Mouse (Mus musculus) layer of hippocampus, postnatal 25 days (tissue): ENCODE data around the gene Tpr. TPM values are rescaled to one million over a fixed set of nuclear protein-coding genes. Genes with fewer than 3 reads are reported as not detected.

ENCODE experiments used
- DNase-seq, 2 experiments: peaks; one replicate each; pipeline ENCODE4 v3.0.0; 2022; ENCODE audit warnings: mixed read lengths in 2 of 2, low spot score in 1 of 2; ENCODE audit errors: extremely low spot score in 1 of 2
- total RNA-seq, 2 experiments: library from RNA; stranded (reverse); gene quantifications; 2 replicates each; pipeline ENCODE4 v1.2.3; 2021

The Tpr gene
- total RNA-seq, 2 experiments from 2014 or later, result 108 to 117 TPM

DNA sequence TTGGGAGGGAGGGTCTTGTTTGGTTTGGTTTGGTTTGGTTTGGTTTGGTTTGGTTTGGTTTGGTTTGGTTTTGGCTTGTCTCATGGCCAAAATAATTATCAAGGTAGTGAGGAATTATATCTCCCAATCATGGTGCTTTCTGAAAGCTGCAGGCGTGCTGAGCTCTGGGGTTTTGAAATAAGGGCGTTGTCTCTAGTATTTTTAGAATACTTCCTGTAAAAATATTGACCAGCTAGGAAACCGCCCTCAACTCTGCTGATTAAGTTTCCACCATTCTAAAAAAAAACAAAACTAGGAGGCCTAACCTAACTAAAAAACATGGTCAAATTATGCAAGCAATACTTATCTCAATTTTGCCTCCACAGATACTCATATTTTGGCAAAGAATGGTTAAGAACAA is 67.0 kb downstream of the Tpr start:
- no peak for DNase-seq

DNA sequence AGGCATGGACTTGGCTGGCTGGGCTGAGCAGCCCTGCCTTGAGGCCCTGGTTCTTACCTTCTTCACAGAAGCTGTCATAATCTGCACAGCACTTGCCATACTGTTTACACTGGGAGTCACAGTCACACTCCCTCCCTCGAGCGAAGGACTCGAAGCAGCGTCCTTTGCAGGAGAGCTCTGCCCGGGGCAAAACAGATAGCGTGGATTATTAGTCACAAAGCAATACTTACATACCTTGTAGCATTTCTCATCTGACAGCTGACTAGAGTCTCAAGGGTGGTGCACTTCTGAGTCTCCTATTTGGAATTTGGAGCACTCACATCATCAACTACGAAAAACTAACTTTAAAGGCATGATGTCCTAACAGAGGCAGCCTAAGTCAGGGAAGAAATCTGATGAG is 68.0 kb downstream of the Tpr start:
- no peak for DNase-seq

DNA sequence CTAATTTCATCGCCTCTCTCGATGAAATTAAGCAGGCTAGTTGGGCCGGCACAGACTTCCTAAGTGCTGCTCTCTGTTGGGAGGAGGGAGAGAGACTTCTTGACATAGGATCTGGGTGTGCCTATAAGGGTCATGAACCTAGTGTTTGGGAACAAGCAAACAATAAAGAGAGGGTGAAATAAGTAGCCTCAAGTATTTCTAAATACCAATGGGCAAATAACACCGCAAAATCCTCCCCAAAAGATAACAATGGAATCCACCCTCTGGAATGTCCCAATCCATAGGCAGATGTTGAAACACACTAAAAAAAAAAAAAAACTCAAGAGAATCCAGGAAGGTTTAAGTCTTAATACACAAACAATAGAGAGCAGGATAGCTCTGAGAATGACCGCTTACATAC is 70.4 kb downstream of the Tpr start:
- DNase-seq, result no peak

DNA sequence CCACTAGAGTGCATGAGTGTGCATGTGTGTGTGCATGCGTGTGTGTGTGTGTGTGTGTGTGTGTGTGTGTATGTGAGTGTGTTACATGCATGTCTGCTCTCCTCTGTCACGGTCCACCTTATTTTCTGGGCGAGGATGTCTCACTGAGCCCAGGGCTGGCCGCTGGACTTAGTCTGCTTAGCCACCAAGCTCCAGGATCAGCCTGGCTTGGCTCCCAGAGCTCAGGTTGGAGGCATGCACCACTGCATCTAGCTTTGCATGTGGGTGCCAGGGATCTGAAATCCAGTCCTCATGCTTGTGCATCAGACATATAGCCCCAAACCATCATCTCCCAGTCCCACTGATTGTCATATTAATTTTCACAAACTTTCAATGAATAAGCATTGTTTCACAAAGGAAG is 71.1 kb downstream of the Tpr start:
- no peak for DNase-seq

DNA sequence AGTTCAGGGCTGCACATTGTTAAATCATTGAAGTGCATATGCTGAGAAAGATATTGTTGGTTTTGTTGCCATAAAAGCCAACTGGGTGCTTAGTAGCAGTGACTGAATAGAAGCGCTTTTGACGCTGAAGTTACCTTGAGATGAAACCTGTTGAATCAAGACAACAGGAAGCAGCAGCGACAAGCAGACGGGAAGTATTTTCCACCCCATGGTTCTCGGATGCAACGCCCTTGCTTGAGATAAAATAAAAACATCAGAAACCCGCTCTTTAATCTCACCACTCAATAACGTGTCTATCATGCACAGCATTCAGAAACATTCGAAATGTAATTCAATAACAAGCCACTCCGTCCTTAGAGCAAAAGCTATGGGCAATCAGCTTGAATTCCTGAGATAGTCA is 72.7 kb downstream of the Tpr start:
- no peak for DNase-seq

DNA sequence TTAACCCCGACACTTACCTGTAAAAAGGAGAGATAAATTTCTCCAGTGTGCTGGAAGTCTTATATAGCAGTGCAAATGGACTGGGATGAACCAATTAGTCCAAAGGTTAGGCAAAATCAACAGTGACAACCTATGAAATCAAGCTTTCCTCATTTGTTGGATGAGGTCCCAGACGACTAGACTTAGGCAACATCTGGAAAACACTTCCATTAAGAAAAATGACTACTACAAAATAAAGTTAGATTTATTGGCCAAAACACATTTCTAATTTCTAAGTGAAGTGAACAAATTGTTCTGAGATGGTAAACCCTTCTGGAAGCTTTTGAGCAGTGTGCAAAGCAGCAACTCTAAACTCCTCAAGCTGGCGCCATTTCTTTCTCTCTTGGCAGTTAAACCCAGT is 73.5 kb downstream of the Tpr start, which contains the start of gene Prg4:
Prg4 (minus strand) TSS at position 34 of the 400 bp plus-strand sequence.
- DNase-seq, result no peak

DNA sequence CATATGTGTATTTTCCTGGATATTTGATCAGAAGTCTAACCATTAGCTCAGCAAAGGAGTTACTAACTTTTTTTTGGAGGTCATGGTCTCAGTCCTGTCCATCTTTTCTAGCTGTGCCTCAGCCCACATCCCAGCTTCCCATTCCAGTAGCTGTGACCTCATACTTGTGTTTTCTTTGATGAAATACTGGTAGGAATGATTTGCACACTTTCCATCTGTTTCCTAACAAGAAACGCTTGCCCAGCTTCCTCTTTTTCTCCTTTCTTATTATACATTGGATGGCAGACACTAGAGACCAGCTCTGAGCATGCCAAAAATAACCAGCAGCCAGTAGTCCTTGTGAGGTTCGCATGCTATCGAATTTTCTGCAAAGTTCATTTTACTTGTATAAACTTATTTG is 77.4 kb downstream of the Tpr start:
- DNase-seq, result no peak

DNA sequence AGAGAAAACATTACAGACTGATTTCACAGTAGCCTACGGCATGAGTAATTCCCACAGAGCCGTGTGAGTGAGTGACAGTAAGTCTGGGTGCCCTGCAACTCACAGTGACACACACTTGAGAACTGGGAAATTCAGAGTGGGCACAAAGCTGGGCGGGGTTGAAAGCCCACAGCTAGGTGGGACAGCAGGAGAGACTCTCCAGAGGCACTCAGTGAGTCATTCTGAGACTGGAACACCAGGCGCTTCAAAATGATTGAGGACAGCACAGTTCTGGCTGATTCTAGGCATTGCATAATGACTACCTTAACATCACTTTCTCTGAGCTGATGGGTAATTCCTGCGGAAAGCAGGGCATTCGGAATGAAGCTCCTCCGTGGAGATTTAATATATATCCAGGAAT is 79.9 kb downstream of the Tpr start:
- no peak for DNase-seq

DNA sequence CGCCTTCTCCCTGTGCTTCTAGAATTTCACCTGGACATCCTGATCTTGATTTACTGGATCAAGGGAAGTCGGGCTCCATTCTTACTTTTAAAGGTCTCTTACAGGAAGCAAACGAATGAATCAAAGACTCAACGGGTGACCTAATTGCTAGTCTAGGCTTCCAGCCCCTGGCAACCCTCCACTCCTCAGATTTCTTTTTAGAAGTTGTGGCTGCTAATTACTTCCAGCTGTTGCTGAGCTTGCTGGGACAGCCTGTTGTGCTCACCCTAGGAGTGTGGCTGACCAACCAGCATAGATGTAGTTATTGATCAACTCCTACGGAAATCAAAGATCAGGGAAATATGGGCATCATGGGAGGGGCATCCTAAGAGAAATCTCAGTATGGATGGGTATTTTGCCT is 88.0 kb downstream of the Tpr start:
- no peak for DNase-seq

DNA sequence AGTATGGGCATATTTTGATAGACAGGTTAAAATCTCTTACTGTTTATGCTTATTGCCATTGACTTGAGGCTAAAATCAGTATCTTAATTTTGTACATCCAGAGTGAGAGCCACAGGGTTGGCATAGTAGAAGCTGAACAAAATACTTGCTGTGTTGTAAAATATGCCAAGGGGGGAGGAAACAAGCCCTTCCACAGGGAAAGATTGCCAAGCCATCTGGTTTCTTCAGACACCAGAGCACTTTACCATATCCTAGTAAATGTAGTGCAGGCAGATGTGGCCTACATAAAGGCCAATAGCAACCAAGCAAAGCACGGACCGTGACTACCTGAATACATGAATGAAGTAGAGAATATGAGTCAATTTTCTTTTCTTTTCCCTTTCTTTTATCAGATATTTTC is 96.5 kb downstream of the Tpr start:
- DNase-seq, result no peak

DNA sequence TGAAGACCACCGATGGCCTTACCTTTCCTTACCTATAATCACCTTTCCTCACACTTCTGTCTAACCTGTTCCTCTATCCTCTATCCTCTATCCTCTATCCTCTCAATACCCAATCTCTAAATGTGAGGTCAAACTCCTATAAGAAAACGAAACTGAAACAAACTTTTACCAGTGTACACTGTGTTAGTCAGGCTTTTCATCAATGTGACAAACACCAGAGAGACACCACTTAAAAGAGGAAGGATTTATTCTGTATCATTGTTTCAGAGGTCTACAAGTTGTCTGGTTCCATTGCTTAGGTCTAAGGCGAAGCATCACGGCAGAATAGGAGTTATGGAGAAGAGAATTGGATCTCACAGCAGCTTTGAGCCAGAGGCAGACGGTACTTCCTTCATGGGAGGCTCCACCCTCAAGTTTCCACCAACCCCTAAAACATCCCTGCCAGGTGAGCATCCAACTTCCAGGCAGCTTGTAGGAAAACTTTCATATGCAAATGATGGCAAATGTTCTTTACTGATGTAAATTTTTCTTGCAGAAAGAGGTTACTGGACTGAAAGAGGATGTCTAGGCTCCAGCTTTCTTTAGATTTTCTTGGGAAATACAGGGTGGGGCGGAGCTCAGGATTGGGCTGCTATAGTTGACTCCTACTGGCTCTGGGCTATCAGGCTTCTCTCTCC is 104.1 kb downstream of the Tpr start:
- no peak for DNase-seq

DNA sequence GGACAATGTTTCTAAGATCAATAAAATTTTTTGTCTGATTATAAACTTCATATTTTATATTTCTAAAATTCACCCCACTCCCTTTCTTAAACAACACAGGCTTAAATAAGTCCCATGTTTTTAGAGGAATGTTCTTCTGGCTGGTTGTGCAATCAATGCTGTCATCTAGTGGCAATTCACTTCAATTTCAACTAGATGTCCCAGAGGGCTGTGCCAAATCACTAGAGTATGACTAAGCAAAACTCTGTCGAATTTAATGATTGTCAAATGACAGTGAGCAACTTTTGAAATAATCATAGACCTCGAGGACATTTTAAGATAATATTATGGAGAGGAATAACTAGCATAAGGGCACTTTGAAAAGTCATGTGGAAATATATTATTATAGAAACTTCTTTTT is 105.1 kb downstream of the Tpr start:
- no peak for DNase-seq

DNA sequence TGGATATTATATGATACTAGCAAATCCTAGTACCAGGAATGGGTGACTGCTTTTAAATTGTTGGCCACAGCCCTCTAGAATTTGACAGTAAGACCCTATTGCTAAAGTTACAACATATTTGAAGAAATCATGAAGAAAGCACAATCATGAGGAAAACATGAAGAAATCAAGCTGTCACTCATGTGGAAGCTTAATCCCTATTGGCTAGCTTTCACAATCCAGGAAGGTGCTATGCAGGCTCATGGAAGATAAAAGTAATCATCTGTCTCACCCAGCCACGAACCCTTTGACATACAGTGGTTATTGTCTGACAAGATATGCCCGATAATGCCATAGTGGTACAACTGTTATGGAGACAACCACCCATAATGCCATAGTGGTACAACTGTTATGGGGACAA is 105.5 kb downstream of the Tpr start:
- DNase-seq, result no peak

Other genes starting within 250 kb of the Tpr start
- not detected for gene Pdc, start 73.4 kb upstream of the Tpr start, total RNA-seq
- 10 to 100 TPM; 55.4 to 60.7 TPM for gene Odr4, start 242 bp downstream of the Tpr start, total RNA-seq
- 1 to 10 TPM in 1 of 2 experiments, under 1 TPM in 1; 0.77 to 1.0 TPM for gene Prg4, start 73.3 kb downstream of the Tpr start, total RNA-seq